Mouse (Mus musculus) intestine, embryonic 16.5 days (tissue): ENCODE results near the gene Btn2a2. TPM values are rescaled to one million over a fixed set of nuclear protein-coding genes. Genes with fewer than 3 reads are reported as not detected.
"Not testable (repeated sequence)": the region's sequence is repeated elsewhere in the genome, so short reads cannot be mapped to it uniquely, and the experiment has no call there.

Experiments
- ATAC-seq: fragments of 200-750 bp; cut with Nextera tagmentation; 2 replicates; pipeline ENCODE4 v1.8.0; 2017; ENCODE audit warnings: moderate TSS enrichment, moderate library complexity
- H3K27ac ChIP-seq: fragments of 300-500 bp; sonication (generic); 2 replicates; pipeline ENCODE4 v1.5.1; 2014; ENCODE audit warnings: mild to moderate bottlenecking, low read length
- H3K27me3 ChIP-seq: fragments of 300-500 bp; sonication (generic); replicated peaks from 2 replicates; pipeline ENCODE4 v1.6.1; 2014; ENCODE audit warnings: low read length, control low read depth, mixed read lengths; ENCODE audit not compliant: control insufficient read depth, insufficient read depth
- H3K36me3 ChIP-seq: fragments of 300-500 bp; sonication (generic); 2 replicates; pipeline ENCODE4 v1.6.1; 2014; ENCODE audit warnings: low read length, control low read depth; ENCODE audit not compliant: control insufficient read depth, insufficient read depth
- H3K4me1 ChIP-seq: fragments of 300-500 bp; sonication (generic); 2 replicates; pipeline ENCODE4 v1.6.1; 2014; ENCODE audit warnings: low read length, control low read depth, mixed read lengths; ENCODE audit not compliant: control insufficient read depth, insufficient read depth
- H3K4me2 ChIP-seq: fragments of 300-500 bp; sonication (generic); 2 replicates; pipeline ENCODE4 v1.6.1; 2014; ENCODE audit warnings: low read depth, low read length, control low read depth
- H3K4me3 ChIP-seq: fragments of 300-500 bp; sonication (generic); 2 replicates; pipeline ENCODE4 v1.5.1; 2014; ENCODE audit warnings: mild to moderate bottlenecking, low read length
- H3K9ac ChIP-seq: fragments of 300-500 bp; sonication (generic); 2 replicates; pipeline ENCODE4 v1.6.1; 2014; ENCODE audit warnings: low read depth, low read length
- H3K9me3 ChIP-seq: fragments of 300-500 bp; sonication (generic); 2 replicates; pipeline ENCODE4 v1.6.1; 2016; ENCODE audit warnings: low read length, control low read depth; ENCODE audit not compliant: control insufficient read depth
- WGBS: fragments of 180-500 bp; shearing (Covaris S2); extraction: QIAGEN DNeasy Blood & Tissue Kit; methylation state at CpG from one replicate; pipeline ENCODE4 v1.1.7; 2014; 5-methylcytosine and 5-hydroxymethylcytosine counted together
- polyA plus RNA-seq: library from polyadenylated mRNA; unstranded; fragments of >200 nt; fragmentation: Nextera tagmentation; extraction: Ambion mirVana; gene quantifications from 2 replicates; pipeline ENCODE4 v1.2.1, GENCODE M21; 2015

The Btn2a2 gene
- 0.12 TPM in 2 replicates for polyA plus RNA-seq

GRCm38 (mm10) chr13:23488400-23489322 is at the start of gene Btn2a2:
TSS of gene Btn2a2 (minus strand) at chr13:23488857.
- Histone ChIP-seq H3K4me3 (peak within 1 kb of the TSS; percentile 47), H3K4me1 (peaks cover 6% of the 10 kb centered on the region; the same call in 1 of the 2 replicates), H3K27ac (no peak within 1 kb of the TSS), H3K9ac (peak within 1 kb of the TSS; percentile 43; the same call in 1 of the 2 replicates), H3K27me3 (no peaks in the 10 kb centered on the region), H3K4me2 (peak within 1 kb of the TSS; percentile 84), H3K9me3 (no peaks in the 10 kb centered on the region), H3K36me3 (no peaks in the 10 kb centered on the region)
- WGBS: 3% methylated on average over 13 of the region's 14 CpGs
- peak; percentile 98 for ATAC-seq

- Histone ChIP-seq H3K27ac (no peak overlapping the region), H3K9ac (no peak overlapping the region), H3K36me3 (no peaks in the 10 kb centered on the region), H3K27me3 (no peaks in the 10 kb centered on the region), H3K4me3 (no peak overlapping the region), H3K9me3 (no peaks in the 10 kb centered on the region), H3K4me1 (peaks cover 9% of the 10 kb centered on the region; the same call in 1 of the 2 replicates), H3K4me2 (no peak overlapping the region)
- 76% methylated on average over 5 of the region's 5 CpGs for WGBS
- no peak for ATAC-seq
Measured at GRCm38 (mm10) chr13:23538249-23538648, 49.6 kb upstream of the Btn2a2 start.

GRCm38 (mm10) chr13:23537006-23537710 is 48.5 kb upstream of the Btn2a2 start:
- H3K36me3 ChIP-seq: no peaks in the 10 kb centered on the region
- peaks cover 20% of the 10 kb centered on the region for H3K4me1 ChIP-seq
- H3K9me3 ChIP-seq: no peaks in the 10 kb centered on the region
- H3K9ac ChIP-seq: no peak overlapping the region
- no peaks in the 10 kb centered on the region for H3K27me3 ChIP-seq
- no peak overlapping the region for H3K4me3 ChIP-seq
- WGBS: 68% methylated on average over 3 of the region's 3 CpGs
- H3K27ac ChIP-seq: no peak overlapping the region
- ATAC-seq: no peak
- H3K4me2 ChIP-seq: peak overlapping the region; percentile 12; the same call in 1 of the 2 replicates

GRCm38 (mm10) chr13:23536076-23536822 is 47.6 kb upstream of the Btn2a2 start:
- Histone ChIP-seq H3K36me3 (no peaks in the 10 kb centered on the region), H3K4me1 (peaks cover 21% of the 10 kb centered on the region), H3K27ac (peak overlapping the region; percentile 35), H3K4me3 (peak overlapping the region; percentile 44), H3K4me2 (peak overlapping the region; percentile 65), H3K9ac (peak overlapping the region; percentile 62), H3K9me3 (no peaks in the 10 kb centered on the region), H3K27me3 (no peaks in the 10 kb centered on the region)
- ATAC-seq: no peak
- 12% methylated on average over 7 of the region's 7 CpGs for WGBS

- peaks cover 21% of the 10 kb centered on the region for H3K4me1 ChIP-seq
- ATAC-seq: peak; percentile 91
- not testable (repeated sequence) for H3K36me3 ChIP-seq, H3K9me3 ChIP-seq, H3K27me3 ChIP-seq
- H3K4me2 ChIP-seq: peak within 1 kb of the TSS; percentile 65
- peak within 1 kb of the TSS; percentile 98 for H3K27ac ChIP-seq
- peak within 1 kb of the TSS; percentile 68 for H3K9ac ChIP-seq
- WGBS: 1% methylated on average over 37 of the region's 62 CpGs
- peak within 1 kb of the TSS; percentile 55 for H3K4me3 ChIP-seq
Measured at GRCm38 (mm10) chr13:23535137-23536075, 46.7 kb upstream of the Btn2a2 start, which contains the start of gene Hist1h3g. TSS of gene Hist1h3g (plus strand) at chr13:23535422.

- Histone ChIP-seq H3K4me3 (peak overlapping the region; percentile 55), H3K27ac (peak overlapping the region; percentile 98), H3K36me3 (no peaks in the 10 kb centered on the region), H3K4me2 (peak overlapping the region; percentile 65), H3K27me3 (no peaks in the 10 kb centered on the region), H3K4me1 (peaks cover 21% of the 10 kb centered on the region), H3K9ac (peak overlapping the region; percentile 67), H3K9me3 (no peaks in the 10 kb centered on the region)
- under 1% methylated on average over 15 of the region's 15 CpGs for WGBS
- peak; percentile 34 for ATAC-seq
Measured at GRCm38 (mm10) chr13:23534368-23535131, 45.9 kb upstream of the Btn2a2 start.

- H3K27ac ChIP-seq: peak within 1 kb of the TSS; percentile 98
- H3K9ac ChIP-seq: peak within 1 kb of the TSS; percentile 74
- under 1% methylated on average over 24 of the region's 53 CpGs for WGBS
- H3K4me3 ChIP-seq: peak within 1 kb of the TSS; percentile 55
- peaks cover 23% of the 10 kb centered on the region for H3K4me1 ChIP-seq
- H3K4me2 ChIP-seq: peak within 1 kb of the TSS; percentile 65
- H3K9me3 ChIP-seq, H3K36me3 ChIP-seq, H3K27me3 ChIP-seq: not testable (repeated sequence)
- peak; percentile 51 for ATAC-seq
Measured at GRCm38 (mm10) chr13:23533560-23534367, 45.1 kb upstream of the Btn2a2 start, which contains the start of gene Hist1h2af. TSS of gene Hist1h2af (plus strand) at chr13:23533906.
